Mouse (Mus musculus): ENCODE results near the gene Zfp644.

DNA sequence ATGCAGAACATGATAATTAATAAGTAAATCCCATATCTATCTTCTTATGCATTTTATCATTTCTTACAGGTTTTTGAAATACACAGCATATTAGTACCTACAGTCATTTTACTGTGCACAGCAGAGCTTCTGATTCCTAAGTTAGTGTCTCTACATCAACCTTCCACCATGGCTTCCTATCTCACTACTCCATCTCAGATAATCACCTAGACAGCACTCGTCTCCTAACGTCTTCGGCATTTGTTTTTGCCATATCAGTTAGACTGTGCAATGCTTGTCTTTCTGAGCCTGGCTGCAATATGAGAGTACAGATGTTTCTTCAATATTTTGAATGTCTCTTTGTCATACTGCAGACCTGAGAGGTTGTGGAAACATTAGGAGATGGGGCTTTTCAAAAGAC lies 9.3 kb upstream of the Zfp644 start:
- TF ChIP-seq CTCF (IDR thresholded peaks at IDR 0.05; ENCODE audit: low read depth, low read length): no peak
- TF ChIP-seq POLR2A (IDR thresholded peaks at IDR 0.05; ENCODE audit: borderline replicate concordance, low read depth, low read length): no peak

Measured in bone marrow macrophage, adult 2 months (primary cell).